In genomic region chr1:86441980-86442831, GRCm38 (mm10) we compare ENCODE assay signal across 8 mouse cellular contexts. TPM values are rescaled to one million over a fixed set of nuclear protein-coding genes. Genes with fewer than 3 reads are reported as not detected.
DNase-seq lines count a peak whose midpoint lies in the region; ATAC-seq and TF ChIP-seq lines count a peak whose summit lies in the region.

No protein-coding gene starts in this region.

- TF ChIP-seq CTCF in midbrain, postnatal 0 days (IDR thresholded peaks at IDR 0.05) = no peak

- H3K4me2 ChIP-seq in embryonic facial prominence, embryonic 14.5 days (ENCODE audit: low read depth, low read length) = peak overlapping the region; percentile 97
- peak overlapping the region; percentile 89 for H3K4me2 ChIP-seq in limb, embryonic 15.5 days
- H3K4me2 ChIP-seq in midbrain, postnatal 0 days (ENCODE audit: low read depth, low read length, poor library complexity, severe bottlenecking) = peak overlapping the region; percentile 86

- no peaks in the 10 kb centered on the region for H3K36me3 ChIP-seq in embryonic facial prominence, embryonic 14.5 days (ENCODE audit: control insufficient read depth, insufficient read depth, low read length)
- H3K36me3 ChIP-seq in limb, embryonic 15.5 days = no peaks in the 10 kb centered on the region
- H3K36me3 ChIP-seq in midbrain, postnatal 0 days (ENCODE audit: insufficient read depth, low read length) = no peaks in the 10 kb centered on the region

- no peaks in the 10 kb centered on the region for H3K9me3 ChIP-seq in embryonic facial prominence, embryonic 14.5 days (ENCODE audit: control insufficient read depth, low read length)
- H3K9me3 ChIP-seq in limb, embryonic 15.5 days = no peaks in the 10 kb centered on the region
- no peaks in the 10 kb centered on the region for H3K9me3 ChIP-seq in midbrain, postnatal 0 days (ENCODE audit: low read length)

- H3K9ac ChIP-seq in embryonic facial prominence, embryonic 14.5 days (ENCODE audit: low read depth, low read length) = peak overlapping the region; percentile 95
- H3K9ac ChIP-seq in limb, embryonic 15.5 days = peak overlapping the region; percentile 65
- H3K9ac ChIP-seq in midbrain, postnatal 0 days (replicated peaks; ENCODE audit: low read length, poor library complexity, severe bottlenecking) = peak overlapping the region; percentile 81

- H3K27me3 ChIP-seq in embryonic facial prominence, embryonic 14.5 days (replicated peaks; ENCODE audit: control insufficient read depth, insufficient read depth, low read length) = no peaks in the 10 kb centered on the region
- no peaks in the 10 kb centered on the region for H3K27me3 ChIP-seq in limb, embryonic 15.5 days
- no peaks in the 10 kb centered on the region for H3K27me3 ChIP-seq in midbrain, postnatal 0 days (ENCODE audit: insufficient read depth, low read length)

- H3K27ac ChIP-seq in embryonic facial prominence, embryonic 14.5 days (replicated peaks; ENCODE audit: low read depth, low read length) = peak overlapping the region; percentile 100
- peak overlapping the region; percentile 100 for H3K27ac ChIP-seq in limb, embryonic 15.5 days
- H3K27ac ChIP-seq in midbrain, postnatal 0 days (ENCODE audit: low read depth, low read length) = peak overlapping the region; percentile 98

- peaks cover 16% of the 10 kb centered on the region for H3K4me1 ChIP-seq in embryonic facial prominence, embryonic 14.5 days (ENCODE audit: control insufficient read depth, insufficient read depth, low read length)
- peaks cover 43% of the 10 kb centered on the region for H3K4me1 ChIP-seq in limb, embryonic 15.5 days
- peaks cover 12% of the 10 kb centered on the region for H3K4me1 ChIP-seq in midbrain, postnatal 0 days (ENCODE audit: insufficient read depth, low read length)

- H3K4me3 ChIP-seq in embryonic facial prominence, embryonic 14.5 days (ENCODE audit: low read depth, low read length) = peak overlapping the region; percentile 51
- peak overlapping the region; percentile 50 for H3K4me3 ChIP-seq in limb, embryonic 15.5 days
- peak overlapping the region; percentile 48 for H3K4me3 ChIP-seq in midbrain, postnatal 0 days (ENCODE audit: low read depth, low read length)

- WGBS in embryonic facial prominence, embryonic 14.5 days = under 1% methylated on average over 67 of the region's 81 CpGs
- WGBS in limb, embryonic 15.5 days = under 1% methylated on average over 81 of the region's 81 CpGs
- WGBS in midbrain, postnatal 0 days = under 1% methylated on average over 73 of the region's 81 CpGs

- peak; percentile 69 for ATAC-seq in embryonic facial prominence, embryonic 14.5 days (ENCODE audit: low read depth)
- peak; percentile 70 for ATAC-seq in limb, embryonic 15.5 days (ENCODE audit: insufficient number of reproducible peaks, low FRiP score, low TSS enrichment, low read depth)
- peak; percentile 78 for ATAC-seq in midbrain, postnatal 0 days (ENCODE audit: low FRiP score)

- peak; percentile 95 for DNase-seq in 3134 (ENCODE audit: extremely low read depth, insufficient read length, low spot score)
- peak; percentile 93 to 95 for DNase-seq in adrenal gland, postnatal 36 days
- DNase-seq in embryonic facial prominence, embryonic 14.5 days (ENCODE audit: low spot score) = peak; percentile 93
- DNase-seq in heart, adult 8-10 months (ENCODE audit: low spot score) = peak; percentile 90
- peak; percentile 88 for DNase-seq in kidney, adult 9 months
- peak; percentile 86 for DNase-seq in midbrain, postnatal 0 days (ENCODE audit: low spot score)
- peak; percentile 61 to 65 for DNase-seq in spleen, postnatal 14 days (ENCODE audit: low spot score in 2 of 2)

RNA-seq across cellular contexts. Expression of gene Tex44, which starts 16.1 kb away (rescaled TPM):
- total RNA-seq in adrenal gland, postnatal 36 days (2021) = not detected
- not detected in 2 replicates for polyA plus RNA-seq in embryonic facial prominence, embryonic 14.5 days (2014; fragmentation: Nextera tagmentation; extraction: Ambion mirVana)
- total RNA-seq in heart, adult 8-10 months (2022) = not detected
- not detected in 2 replicates for polyA plus RNA-seq in limb, embryonic 15.5 days (2015; fragmentation: Nextera tagmentation; extraction: Ambion mirVana)
- total RNA-seq in midbrain, postnatal 0 days (2014; rRNA removed) = 0.14 TPM in 1 of 2 replicates, not detected in the other
- not detected in 2 replicates for polyA plus RNA-seq in midbrain, postnatal 0 days (2015; fragmentation: Nextera tagmentation; extraction: Ambion mirVana)

RNA-seq across cellular contexts. Expression of gene Nmur1, which starts 16.2 kb away (rescaled TPM):
- not detected for total RNA-seq in adrenal gland, postnatal 36 days (2021)
- not detected in 2 replicates for polyA plus RNA-seq in embryonic facial prominence, embryonic 14.5 days (2014; fragmentation: Nextera tagmentation; extraction: Ambion mirVana)
- not detected for total RNA-seq in heart, adult 8-10 months (2022)
- polyA plus RNA-seq in limb, embryonic 15.5 days (2015; fragmentation: Nextera tagmentation; extraction: Ambion mirVana) = not detected in 2 replicates
- not detected in 2 replicates for total RNA-seq in midbrain, postnatal 0 days (2014; rRNA removed)
- 0.27 and 0.33 TPM in 2 replicates for polyA plus RNA-seq in midbrain, postnatal 0 days (2015; fragmentation: Nextera tagmentation; extraction: Ambion mirVana)

Comparison
In these comparisons a context has a peak if more than half of its experiments do, and no peak if none do; other contexts are left out.
1. Peak in every context shown above with its lines: DNase-seq, ATAC-seq, H3K4me3 ChIP-seq and H3K27ac ChIP-seq.